Mouse (Mus musculus) retina, postnatal 1 day (tissue): ENCODE measurements around the gene Cby3.

ENCODE experiments used
- DNase-seq: peaks from one replicate; pipeline ENCODE4 v3.0.0-alpha.2; 2012

Gene Cby3

DNA sequence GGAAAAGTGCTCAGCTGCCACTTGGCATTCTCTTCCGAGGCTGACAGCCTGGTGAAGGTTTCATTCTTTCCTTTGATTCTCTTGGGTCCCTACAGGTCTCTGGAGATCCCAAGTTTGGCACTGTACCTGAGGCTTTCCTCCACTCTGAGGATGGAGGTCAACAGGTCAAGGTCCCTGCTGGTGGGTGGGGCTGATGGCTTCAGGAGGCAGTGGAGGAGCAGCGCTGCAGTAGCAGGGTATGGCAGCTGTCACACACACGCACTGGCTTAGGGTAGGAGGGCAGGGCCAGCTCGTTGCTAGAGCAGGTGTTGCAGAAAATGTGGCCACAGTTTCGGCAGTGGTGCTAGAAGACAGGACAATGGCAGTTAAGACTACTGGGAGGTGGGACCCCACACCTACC is 35.4 kb downstream of the Cby3 start:
- DNase-seq = no peak

DNA sequence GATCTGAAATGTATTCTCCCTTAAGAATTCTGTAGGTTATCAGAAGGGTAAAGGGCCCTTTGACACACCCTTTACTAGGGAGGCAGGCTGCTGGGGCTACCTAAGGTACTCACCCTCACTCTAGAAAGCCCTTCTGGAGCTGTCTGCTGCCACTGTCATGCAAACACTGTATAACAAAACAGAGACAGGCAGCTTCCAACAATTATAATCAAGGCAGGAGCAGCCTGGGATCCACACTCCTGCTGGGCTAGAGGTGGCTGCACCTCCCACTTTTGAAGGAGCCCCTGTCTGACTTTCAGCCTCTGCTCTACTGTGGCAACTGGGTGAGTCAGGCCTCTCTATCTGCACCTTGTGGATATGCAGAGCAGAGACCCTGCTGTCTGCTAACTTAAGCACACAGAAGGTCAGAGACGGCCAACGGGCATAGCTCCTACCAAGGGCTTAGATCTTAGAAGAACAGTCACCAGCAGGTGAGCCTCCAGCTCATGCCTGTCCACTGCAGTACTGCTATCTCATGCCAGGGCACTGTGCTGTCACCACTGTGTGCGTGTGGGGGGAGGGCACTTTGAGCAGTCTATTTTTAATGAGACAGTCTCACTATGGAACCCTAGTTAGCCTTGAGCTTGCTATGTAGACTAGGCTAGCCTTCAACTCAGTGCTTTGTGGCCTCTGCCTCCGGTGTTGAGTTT is 37.2 kb downstream of the Cby3 start:
- no peak for DNase-seq

DNA sequence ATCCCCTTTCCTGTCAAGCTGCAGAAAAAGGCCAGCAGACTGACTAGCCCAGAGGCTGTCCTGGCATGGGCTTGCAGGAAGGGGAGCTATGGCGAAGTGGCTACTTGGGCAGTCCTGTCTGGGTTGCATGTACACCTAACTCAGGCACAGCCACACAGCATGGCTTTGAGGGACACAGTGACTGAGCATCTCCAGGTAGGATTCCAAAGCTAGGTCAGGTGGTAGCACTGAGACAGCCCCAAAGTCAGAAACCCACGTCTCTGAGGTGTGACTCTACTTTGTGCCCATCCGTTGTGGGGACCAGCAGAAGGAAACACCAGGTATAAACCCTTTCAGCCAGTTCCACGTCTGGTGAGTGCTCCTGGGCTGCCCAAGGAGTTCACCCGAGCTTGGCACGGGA is 39.0 kb downstream of the Cby3 start:
- DNase-seq = no peak

- no peak for DNase-seq
Measured at GRCm38 (mm10) chr11:50394731-50395130, 40.5 kb downstream of the Cby3 start.

DNA sequence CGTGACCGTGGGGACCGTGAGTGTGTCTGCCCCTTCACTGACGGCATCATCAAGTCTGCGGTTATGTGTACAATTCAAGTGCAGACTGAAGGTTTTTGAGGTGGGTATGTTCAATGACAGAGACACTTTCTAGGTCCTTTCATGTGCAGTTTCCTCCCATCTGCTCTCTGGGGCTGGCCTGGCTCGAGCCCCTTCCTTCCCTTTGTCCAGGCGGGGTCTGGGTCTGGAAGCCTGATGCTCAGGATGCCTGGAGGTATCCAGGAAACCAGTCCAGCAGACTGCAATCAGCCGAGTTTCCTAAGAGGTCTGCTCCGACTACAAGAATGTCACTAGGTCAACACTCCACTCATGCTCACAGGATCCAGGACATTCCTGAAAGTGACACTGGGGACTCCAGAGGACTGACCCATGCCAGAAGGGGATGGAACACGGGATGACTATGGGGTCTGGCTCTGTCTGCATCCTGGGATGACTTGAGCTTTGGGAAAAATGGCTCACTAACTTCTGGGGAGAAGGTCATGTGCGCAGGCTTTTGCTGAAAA is 42.6 kb downstream of the Cby3 start:
- no peak for DNase-seq

GRCm38 (mm10) chr11:50397316-50397715 is 43.1 kb downstream of the Cby3 start:
- DNase-seq = no peak

- DNase-seq = no peak
Measured at GRCm38 (mm10) chr11:50398803-50399202, 44.5 kb downstream of the Cby3 start.

DNA sequence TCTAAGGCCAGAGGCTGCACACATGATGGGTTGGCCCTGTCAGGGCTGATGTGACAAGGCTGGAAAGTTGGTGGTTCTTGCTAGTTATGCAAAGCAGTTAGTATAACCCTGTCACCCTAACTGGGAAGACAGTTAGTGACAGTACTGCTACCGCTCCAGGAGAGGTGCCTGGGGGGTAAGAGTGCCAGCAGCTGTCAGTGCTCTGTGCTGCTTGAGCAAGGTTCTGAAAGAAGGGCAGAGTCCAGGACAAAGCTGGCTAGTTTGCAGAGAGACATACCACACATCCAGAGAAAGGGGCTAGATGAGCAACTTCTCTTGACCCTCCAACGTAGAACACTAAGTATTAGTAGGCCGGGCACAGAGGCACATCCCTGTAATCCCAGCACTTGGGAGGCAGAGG is 48.2 kb downstream of the Cby3 start:
- DNase-seq = no peak

DNA sequence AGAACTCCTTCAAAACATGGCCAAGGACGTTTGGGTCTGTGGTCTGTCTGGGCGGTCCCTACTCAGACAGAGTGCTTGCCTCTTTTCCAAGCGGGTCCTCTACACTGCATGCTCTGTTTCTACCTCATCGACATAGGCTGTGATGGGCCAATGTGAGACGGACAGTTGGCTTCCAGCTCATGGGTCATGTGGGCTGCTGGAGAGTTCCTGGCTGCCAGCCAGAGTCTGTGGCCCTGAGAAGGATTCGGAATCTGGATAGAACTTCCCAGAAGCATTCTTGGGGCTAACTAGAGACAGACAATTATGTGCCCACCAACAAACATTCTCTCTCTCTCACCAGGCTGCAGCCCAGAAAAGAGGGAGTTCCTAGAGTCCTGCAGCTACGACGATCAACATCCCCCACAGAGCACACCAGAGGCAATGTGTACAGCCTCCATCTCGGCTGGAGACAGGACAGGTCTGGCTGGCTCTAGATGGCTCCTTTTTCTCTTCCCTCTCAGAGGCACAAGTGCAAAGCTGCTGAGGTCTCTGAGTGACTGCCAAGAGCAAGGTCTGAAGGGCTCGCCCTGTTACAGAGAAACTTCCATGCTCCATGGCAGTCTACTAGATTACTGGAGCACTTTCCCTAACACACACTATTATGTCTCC is 49.2 kb downstream of the Cby3 start:
- no peak for DNase-seq

DNA sequence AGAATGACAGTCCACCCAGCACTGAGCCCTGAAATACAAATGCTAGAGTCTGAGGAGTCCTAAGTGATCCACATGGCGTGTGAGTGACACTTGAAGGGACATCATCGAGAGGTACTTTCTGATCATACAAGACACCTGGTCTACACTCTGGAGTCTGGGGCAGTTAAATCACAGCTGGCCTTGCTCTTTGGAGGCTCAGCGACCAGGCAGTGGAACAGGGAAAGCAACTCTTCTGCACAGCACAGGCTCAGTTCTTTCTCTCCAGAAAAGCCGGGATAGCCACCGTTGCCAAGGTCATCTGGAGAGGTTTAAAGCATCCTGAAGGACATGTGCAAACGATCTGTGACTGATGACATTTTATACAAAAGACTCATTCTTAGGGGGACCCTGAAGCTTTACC is 53.0 kb downstream of the Cby3 start:
- no peak for DNase-seq
